Mouse (Mus musculus) stomach, embryonic 16.5 days (tissue): ENCODE data around the gene St7. TPM values are rescaled to one million over a fixed set of nuclear protein-coding genes. Genes with fewer than 3 reads are reported as not detected.

Source experiments
- ATAC-seq: fragments of 200-750 bp; cut with Nextera tagmentation; 2 replicates; pipeline ENCODE4 v1.8.0; 2017; ENCODE audit warnings: moderate number of reproducible peaks, moderate TSS enrichment; ENCODE audit not compliant: insufficient read depth, low FRiP score
- H3K27ac ChIP-seq: fragments of 300-500 bp; sonication (generic); 2 replicates; pipeline ENCODE4 v1.5.1; 2014; ENCODE audit warnings: low read length
- H3K27me3 ChIP-seq: fragments of 300-500 bp; sonication (generic); 2 replicates; pipeline ENCODE4 v1.6.1; 2014; ENCODE audit warnings: low read length, control low read depth, mixed read lengths; ENCODE audit not compliant: control insufficient read depth, insufficient read depth
- H3K36me3 ChIP-seq: fragments of 300-500 bp; sonication (generic); 2 replicates; pipeline ENCODE4 v1.6.1; 2014; ENCODE audit warnings: low read length; ENCODE audit not compliant: control insufficient read depth, insufficient read depth
- H3K4me1 ChIP-seq: fragments of 300-500 bp; sonication (generic); 2 replicates; pipeline ENCODE4 v1.6.1; 2014; ENCODE audit warnings: low read length, control low read depth, mixed read lengths; ENCODE audit not compliant: control insufficient read depth, insufficient read depth
- H3K4me2 ChIP-seq: fragments of 300-500 bp; sonication (generic); 2 replicates; pipeline ENCODE4 v1.6.1; 2014; ENCODE audit warnings: low read depth, low read length, mixed read lengths
- H3K4me3 ChIP-seq: fragments of 300-500 bp; sonication (generic); replicated peaks from 2 replicates; pipeline ENCODE4 v1.5.1; 2014; ENCODE audit warnings: mild to moderate bottlenecking, low read length
- H3K9ac ChIP-seq: fragments of 300-500 bp; sonication (generic); 2 replicates; pipeline ENCODE4 v1.6.1; 2014; ENCODE audit warnings: low read length
- H3K9me3 ChIP-seq: fragments of 300-500 bp; sonication (generic); replicated peaks from 2 replicates; pipeline ENCODE4 v1.6.1; 2016; ENCODE audit warnings: low read length, control low read depth; ENCODE audit not compliant: control insufficient read depth
- WGBS: fragments of 180-500 bp; shearing (Covaris S2); extraction: QIAGEN DNeasy Blood & Tissue Kit; methylation state at CpG from one replicate; pipeline ENCODE4 v1.1.7; 2014; 5-methylcytosine and 5-hydroxymethylcytosine counted together
- polyA plus RNA-seq: library from polyadenylated mRNA; unstranded; fragments of >200 nt; fragmentation: Nextera tagmentation; extraction: Ambion mirVana; gene quantifications from 2 replicates; pipeline ENCODE4 v1.2.1, GENCODE M21; 2015

The St7 gene
- polyA plus RNA-seq, 1 experiment from 2014 or later: 21.5 TPM

DNA sequence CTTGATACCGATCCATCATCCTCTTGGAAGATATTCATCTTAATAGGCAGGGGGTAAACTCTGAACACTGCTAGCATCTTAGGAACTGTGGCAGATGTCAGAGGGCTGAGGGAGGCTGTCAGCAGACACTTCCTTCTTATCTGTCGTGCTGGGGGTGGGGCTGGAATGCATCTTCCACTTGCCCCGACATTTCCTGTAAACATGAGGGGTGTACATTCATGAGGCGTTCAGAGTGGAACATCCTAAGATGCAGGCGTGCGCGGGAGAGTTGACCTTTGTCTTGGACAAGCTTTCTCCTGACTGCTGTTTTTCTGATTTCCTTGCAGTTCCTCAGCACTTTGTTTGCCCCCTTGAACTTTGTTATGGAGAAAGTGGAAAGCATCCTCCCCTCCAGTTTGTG, 249.6 kb downstream of the St7 start:
- no peak overlapping the region for H3K27ac ChIP-seq

DNA sequence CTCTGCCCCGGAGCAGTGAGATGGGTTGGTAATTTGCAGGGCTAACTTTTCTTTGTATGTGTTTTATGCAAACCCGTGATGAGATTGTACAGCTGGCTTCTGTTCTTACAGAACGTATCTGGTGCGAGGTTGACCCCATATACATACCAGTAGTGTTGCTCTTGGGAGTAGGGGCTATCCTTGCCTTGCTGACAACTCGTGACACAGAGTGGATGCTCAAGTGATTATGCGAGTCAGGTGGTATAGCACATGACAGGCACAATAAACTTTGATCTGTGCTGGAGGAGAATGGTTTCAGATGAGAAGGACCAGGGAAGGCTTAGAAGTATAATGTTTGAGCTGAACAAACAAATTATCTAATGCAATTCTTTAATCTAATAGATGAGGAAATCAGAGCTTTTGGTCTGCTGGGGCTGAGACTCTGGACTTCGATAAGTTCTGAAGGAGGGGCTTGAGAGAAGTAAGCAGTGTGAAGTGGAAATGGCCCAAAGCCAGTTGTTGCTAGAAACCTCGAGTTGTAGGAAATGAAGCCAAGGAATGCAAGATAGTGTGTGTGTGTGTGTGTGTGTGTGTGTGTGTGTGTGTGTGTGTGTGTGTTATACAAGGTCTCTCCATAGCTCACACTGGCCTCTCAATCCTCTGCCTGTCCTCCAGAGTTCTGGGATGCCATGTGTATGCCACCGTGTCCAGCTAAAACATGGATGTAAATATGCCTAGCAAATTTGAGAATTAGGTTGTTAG, 251.3 kb downstream of the St7 start:
- Histone ChIP-seq H3K9me3 (no peaks in the 10 kb centered on the region), H3K27me3 (no peaks in the 10 kb centered on the region), H3K9ac (no peak overlapping the region), H3K4me1 (peaks cover 10% of the 10 kb centered on the region), H3K4me2 (no peak overlapping the region), H3K4me3 (no peak overlapping the region), H3K27ac (no peak overlapping the region), H3K36me3 (no peaks in the 10 kb centered on the region)
- ATAC-seq: peak; percentile 38; the same call in 1 of the 2 replicates
- WGBS: 49% methylated on average over 9 of the region's 9 CpGs

More for the DNA sequence above, 249.6 kb downstream of the St7 start:
- H3K4me3 ChIP-seq: no peak overlapping the region
- H3K27me3 ChIP-seq: no peaks in the 10 kb centered on the region
- H3K9me3 ChIP-seq: no peaks in the 10 kb centered on the region
- peaks cover 10% of the 10 kb centered on the region for H3K4me1 ChIP-seq
- no peak overlapping the region for H3K9ac ChIP-seq
- no peak for ATAC-seq
- no peaks in the 10 kb centered on the region for H3K36me3 ChIP-seq
- no peak overlapping the region for H3K4me2 ChIP-seq
- 40% methylated on average over 7 of the region's 7 CpGs for WGBS

DNA sequence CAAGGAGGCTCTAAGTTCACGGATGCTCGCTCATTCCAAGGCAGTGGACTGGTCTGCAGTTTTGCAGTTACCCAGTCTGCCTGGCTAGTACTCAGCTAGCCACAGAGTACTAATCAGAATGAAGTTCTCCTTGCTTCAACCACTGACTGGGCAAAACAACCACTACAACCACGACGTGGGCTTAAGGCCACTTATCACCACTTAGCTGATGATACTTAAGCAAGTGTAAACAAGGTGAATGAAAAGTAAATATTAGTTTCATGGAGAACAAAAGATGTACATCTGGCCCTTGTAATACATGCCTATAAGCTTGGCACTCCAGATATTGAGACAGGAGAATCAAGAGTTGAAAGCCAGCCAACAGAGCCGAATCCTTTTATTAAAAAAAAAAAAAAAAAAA, 253.7 kb downstream of the St7 start:
- ATAC-seq: no peak
- Histone ChIP-seq H3K27me3 (no peaks in the 10 kb centered on the region), H3K27ac (no peak overlapping the region), H3K4me2 (no peak overlapping the region), H3K9ac (no peak overlapping the region; the same call in 1 of the 2 replicates), H3K4me1 (peaks cover 10% of the 10 kb centered on the region), H3K9me3 (no peaks in the 10 kb centered on the region), H3K4me3 (no peak overlapping the region), H3K36me3 (no peaks in the 10 kb centered on the region)
- 34% methylated on average over 5 of the region's 5 CpGs for WGBS

DNA sequence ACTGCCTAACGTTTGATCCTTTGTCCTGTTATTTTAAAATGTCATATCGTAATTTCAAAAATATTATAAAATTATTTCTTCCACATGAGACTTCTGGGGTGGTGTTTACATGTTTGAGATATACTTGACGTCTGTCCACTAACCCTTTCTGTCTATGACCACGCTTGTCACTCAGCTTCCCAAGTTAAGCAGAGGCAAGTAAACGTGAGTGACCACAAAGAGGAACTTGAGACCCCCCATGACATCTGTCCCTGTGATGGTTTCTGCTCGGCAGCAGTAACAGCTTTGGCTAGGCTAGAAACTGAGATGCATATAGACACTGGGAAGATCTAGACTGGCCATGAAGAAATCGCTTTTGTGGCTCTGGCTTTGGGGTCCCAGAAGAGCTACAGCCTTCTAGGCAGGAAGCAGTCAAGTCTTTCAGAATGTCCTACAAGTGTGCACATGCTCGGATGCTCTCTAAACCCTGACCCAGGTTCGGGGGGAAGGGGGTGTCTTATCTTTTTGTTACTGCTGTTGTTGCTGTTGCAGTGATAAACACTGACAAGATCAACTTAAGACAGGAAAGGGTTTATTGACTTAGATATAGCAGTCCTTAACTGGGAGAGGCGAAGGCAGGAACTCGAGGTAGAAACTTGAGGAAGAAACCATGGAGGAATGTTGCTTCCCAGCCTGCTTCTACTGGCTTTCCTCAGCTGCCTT, 254.5 kb downstream of the St7 start:
- peaks cover 10% of the 10 kb centered on the region for H3K4me1 ChIP-seq
- no peak overlapping the region for H3K4me2 ChIP-seq
- WGBS: 54% methylated on average over 11 of the region's 11 CpGs
- ATAC-seq: no peak
- H3K9ac ChIP-seq: no peak overlapping the region
- H3K27ac ChIP-seq: no peak overlapping the region
- H3K9me3 ChIP-seq: no peaks in the 10 kb centered on the region
- H3K4me3 ChIP-seq: no peak overlapping the region
- H3K27me3 ChIP-seq: no peaks in the 10 kb centered on the region
- H3K36me3 ChIP-seq: no peaks in the 10 kb centered on the region

DNA sequence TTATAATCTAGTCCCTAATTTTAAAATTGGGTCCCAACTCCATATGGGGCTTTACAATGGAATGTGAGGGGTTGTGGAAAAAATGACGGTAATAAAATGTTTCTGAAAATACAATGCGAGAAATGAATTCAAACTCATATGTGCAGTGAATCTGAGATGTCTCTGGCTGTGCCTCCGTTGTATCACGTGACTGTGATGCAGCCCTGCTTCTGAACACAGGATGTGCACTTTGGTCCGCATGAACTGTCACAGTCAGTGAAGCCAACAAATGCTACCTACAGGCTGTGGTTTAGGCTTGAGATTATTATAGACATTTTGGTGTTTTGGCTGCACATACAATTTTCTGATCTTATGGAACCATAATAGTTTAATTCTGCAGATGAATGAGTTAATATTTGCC, 256.4 kb downstream of the St7 start:
- Histone ChIP-seq H3K36me3 (no peaks in the 10 kb centered on the region), H3K4me1 (peaks cover 6% of the 10 kb centered on the region; the same call in 1 of the 2 replicates)

DNA sequence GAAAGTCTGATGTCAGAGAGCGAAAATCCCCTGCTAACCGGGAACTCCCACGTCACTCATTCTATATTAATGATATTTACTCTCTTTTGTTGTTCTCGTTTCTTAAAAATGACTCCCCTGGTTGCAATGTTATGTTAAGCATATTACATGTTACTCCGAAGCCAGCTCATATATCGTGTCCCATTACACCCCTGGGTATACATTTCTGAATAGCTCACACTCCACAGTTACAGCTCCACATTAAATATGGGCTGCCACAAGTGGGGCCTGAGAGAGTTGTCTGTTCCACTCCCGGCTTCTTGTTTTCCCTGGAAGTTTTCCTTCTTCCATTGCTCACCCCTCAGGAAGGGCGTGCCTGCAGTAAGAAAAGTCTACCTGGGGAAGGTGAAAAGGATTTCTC, 259.0 kb downstream of the St7 start:
- no peak overlapping the region for H3K4me2 ChIP-seq
- no peak overlapping the region for H3K9ac ChIP-seq
- no peaks in the 10 kb centered on the region for H3K36me3 ChIP-seq
- WGBS: 82% methylated on average over 8 of the region's 8 CpGs
- H3K27me3 ChIP-seq: no peaks in the 10 kb centered on the region
- no peak overlapping the region for H3K4me3 ChIP-seq
- H3K27ac ChIP-seq: no peak overlapping the region
- H3K4me1 ChIP-seq: no peaks in the 10 kb centered on the region
- no peaks in the 10 kb centered on the region for H3K9me3 ChIP-seq
- no peak for ATAC-seq

More for the DNA sequence above, 256.4 kb downstream of the St7 start:
- H3K4me2 ChIP-seq: no peak overlapping the region
- ATAC-seq: no peak
- no peak overlapping the region for H3K4me3 ChIP-seq
- no peak overlapping the region for H3K9ac ChIP-seq
- WGBS: 86% methylated on average over 5 of the region's 5 CpGs
- H3K9me3 ChIP-seq: no peaks in the 10 kb centered on the region
- no peaks in the 10 kb centered on the region for H3K27me3 ChIP-seq
- no peak overlapping the region for H3K27ac ChIP-seq

DNA sequence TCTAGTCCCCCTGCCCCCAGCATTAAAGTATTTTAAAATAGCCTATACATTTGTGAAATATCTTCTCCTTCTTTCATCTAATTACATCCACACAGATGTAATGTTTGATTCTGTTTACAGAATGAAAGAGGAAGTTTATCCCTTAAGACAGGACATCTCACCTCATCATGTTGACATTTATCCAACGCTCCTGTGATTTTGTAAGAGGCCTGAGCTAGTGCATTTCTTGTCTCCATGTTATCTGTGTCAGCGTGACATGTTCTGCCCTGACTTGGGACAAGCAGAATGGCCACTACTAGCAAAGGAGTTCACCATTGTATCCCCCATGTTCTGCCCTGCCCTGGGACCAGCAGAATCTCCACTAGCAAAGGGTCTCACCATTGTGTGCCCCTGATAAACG, 270.7 kb downstream of the St7 start:
- Histone ChIP-seq H3K4me2 (no peak overlapping the region), H3K9me3 (no peaks in the 10 kb centered on the region), H3K9ac (no peak overlapping the region), H3K4me3 (no peak overlapping the region), H3K4me1 (no peaks in the 10 kb centered on the region), H3K27me3 (no peaks in the 10 kb centered on the region), H3K27ac (no peak overlapping the region), H3K36me3 (no peaks in the 10 kb centered on the region)
- WGBS: 80% methylated on average over 3 of the region's 3 CpGs
- no peak for ATAC-seq

DNA sequence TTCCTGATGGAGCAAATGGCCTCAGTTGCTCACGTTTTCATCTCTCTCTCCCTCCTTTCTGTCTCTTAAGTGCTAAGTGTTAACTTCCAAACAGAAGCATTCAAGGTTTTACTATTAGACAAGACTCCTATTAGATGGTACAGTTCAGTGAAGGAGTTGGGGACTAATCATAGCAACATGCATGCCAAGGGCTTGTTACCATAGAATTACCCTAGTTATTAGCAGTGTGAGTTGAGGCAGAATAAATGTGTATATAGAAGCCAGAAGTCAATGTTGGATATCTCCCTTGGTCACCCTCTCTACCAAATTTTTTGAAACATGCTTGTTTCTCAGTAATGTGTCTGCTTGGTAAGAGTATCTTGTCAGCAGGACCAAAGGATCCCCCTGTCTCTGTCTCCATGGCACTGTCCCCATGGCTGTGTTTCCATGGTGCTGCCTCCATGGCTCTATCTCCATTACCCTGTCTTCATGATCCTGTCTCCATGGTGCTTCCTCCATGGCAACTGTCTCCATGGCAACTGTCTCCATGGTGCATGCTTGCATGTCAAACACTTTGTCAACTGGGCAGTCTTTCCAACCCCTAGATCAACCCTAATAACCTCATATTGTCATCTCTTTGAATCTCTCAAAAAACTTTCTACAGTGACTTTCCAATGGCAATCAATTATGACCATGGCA, 275.9 kb downstream of the St7 start:
- H3K36me3 ChIP-seq: no peaks in the 10 kb centered on the region
- H3K9ac ChIP-seq: no peak overlapping the region
- no peak for ATAC-seq
- no peaks in the 10 kb centered on the region for H3K9me3 ChIP-seq
- H3K27ac ChIP-seq: no peak overlapping the region
- H3K27me3 ChIP-seq: no peaks in the 10 kb centered on the region
- H3K4me1 ChIP-seq: no peaks in the 10 kb centered on the region
- 68% methylated on average over 1 of the region's 1 CpGs for WGBS
- H3K4me3 ChIP-seq: no peak overlapping the region
- H3K4me2 ChIP-seq: no peak overlapping the region

DNA sequence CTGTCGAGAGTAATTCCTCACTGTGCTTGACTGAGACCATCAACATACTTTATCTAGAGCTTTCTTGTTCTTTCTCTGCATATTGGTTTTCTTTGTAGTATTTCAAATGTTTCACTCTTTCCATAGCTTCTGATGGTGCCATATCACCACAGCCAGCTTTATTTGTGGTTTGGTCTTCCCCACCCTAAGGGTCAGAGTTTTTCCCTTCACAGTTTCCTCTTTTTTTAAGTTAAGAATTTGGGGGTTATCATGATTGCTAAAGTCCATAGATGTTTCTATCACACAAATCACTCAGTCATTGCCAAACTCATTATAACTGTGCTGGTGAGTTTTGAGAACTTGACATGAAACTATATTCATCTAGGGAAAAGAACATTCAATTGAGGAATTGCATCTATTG, 277.1 kb downstream of the St7 start:
- Histone ChIP-seq H3K36me3 (no peaks in the 10 kb centered on the region), H3K9me3 (no peaks in the 10 kb centered on the region), H3K27me3 (no peaks in the 10 kb centered on the region), H3K4me3 (no peak overlapping the region), H3K4me2 (no peak overlapping the region), H3K9ac (no peak overlapping the region), H3K4me1 (no peaks in the 10 kb centered on the region), H3K27ac (no peak overlapping the region)
- no peak for ATAC-seq
- 78% methylated on average over 1 of the region's 1 CpGs for WGBS
